Mouse (Mus musculus): ENCODE results near the gene Abca7. TPM values are rescaled to one million over a fixed set of nuclear protein-coding genes. Genes with fewer than 3 reads are reported as not detected.

The Abca7 gene
- total and polyA plus RNA-seq, 2 experiments from 2014 or later = 2.3 to 19.1 TPM

GRCm38 (mm10) chr10:80001945-80002344 lies 5.7 kb downstream of the Abca7 start:
- no peak overlapping the region for H3K4me3 ChIP-seq (ENCODE audit: low read length)
- H3K27me3 ChIP-seq (ENCODE audit: insufficient read depth, low read length) = 0 out of 2 replicates have a peak, but pooled peaks cover 5% of the 10 kb centered on the region
- TF ChIP-seq CTCF (IDR thresholded peaks at IDR 0.05; ENCODE audit: low read depth) = no peak
- DNase-seq (ENCODE audit: low spot score) (no peak), ATAC-seq (no peak)
- no peak overlapping the region for H3K4me2 ChIP-seq (ENCODE audit: low read depth, low read length)
- no peak overlapping the region for H3K27ac ChIP-seq
- no peak overlapping the region for H3K9ac ChIP-seq (replicated peaks; ENCODE audit: low read length)
- WGBS = 85% methylated on average over 9 of the region's 9 CpGs
- H3K9me3 ChIP-seq (ENCODE audit: low read length) = no peaks in the 10 kb centered on the region
- no peaks in the 10 kb centered on the region for H3K36me3 ChIP-seq (ENCODE audit: insufficient read depth, low read length)
- peaks cover 13% of the 10 kb centered on the region; the same call in 1 of the 2 replicates for H3K4me1 ChIP-seq (ENCODE audit: insufficient read depth, low read length)

DNA sequence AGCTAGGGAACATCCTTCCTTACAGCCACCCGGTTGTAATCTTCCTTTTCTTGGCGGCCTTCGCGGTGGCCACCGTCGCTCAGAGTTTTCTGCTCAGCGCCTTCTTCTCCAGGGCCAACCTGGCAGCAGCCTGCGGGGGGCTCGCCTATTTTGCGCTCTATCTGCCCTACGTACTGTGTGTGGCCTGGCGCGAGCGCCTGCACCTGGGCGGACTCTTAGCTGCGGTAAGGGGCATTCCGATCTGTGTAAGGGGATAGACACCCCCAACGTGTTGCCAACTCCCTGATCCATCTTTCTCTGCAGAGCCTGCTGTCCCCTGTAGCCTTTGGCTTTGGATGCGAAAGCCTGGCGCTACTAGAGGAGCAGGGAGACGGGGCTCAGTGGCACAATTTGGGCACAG lies 6.5 kb downstream of the Abca7 start:
- no peaks in the 10 kb centered on the region for H3K36me3 ChIP-seq (ENCODE audit: insufficient read depth, low read length)
- H3K4me1 ChIP-seq (ENCODE audit: insufficient read depth, low read length) = peaks cover 9% of the 10 kb centered on the region; the same call in 1 of the 2 replicates
- H3K4me2 ChIP-seq (ENCODE audit: low read depth, low read length) = no peak overlapping the region
- TF ChIP-seq CTCF (IDR thresholded peaks at IDR 0.05; ENCODE audit: low read depth) = no peak
- H3K9ac ChIP-seq (replicated peaks; ENCODE audit: low read length) = no peak overlapping the region
- H3K27me3 ChIP-seq (ENCODE audit: insufficient read depth, low read length) = 0 out of 2 replicates have a peak, but pooled peaks cover 5% of the 10 kb centered on the region
- DNase-seq (ENCODE audit: low spot score) (no peak), ATAC-seq (no peak)
- WGBS = 22% methylated on average over 21 of the region's 21 CpGs
- no peak overlapping the region for H3K27ac ChIP-seq
- no peak overlapping the region for H3K4me3 ChIP-seq (ENCODE audit: low read length)
- H3K9me3 ChIP-seq (ENCODE audit: low read length) = no peaks in the 10 kb centered on the region

GRCm38 (mm10) chr10:80003374-80004232 lies 7.3 kb downstream of the Abca7 start:
- Histone ChIP-seq H3K27me3 (ENCODE audit: insufficient read depth, low read length) (0 out of 2 replicates have a peak, but pooled peaks cover 5% of the 10 kb centered on the region), H3K4me1 (ENCODE audit: insufficient read depth, low read length) (0 out of 2 replicates have a peak, but pooled peaks cover 7% of the 10 kb centered on the region), H3K4me2 (ENCODE audit: low read depth, low read length) (no peak overlapping the region), H3K4me3 (ENCODE audit: low read length) (no peak overlapping the region), H3K36me3 (ENCODE audit: insufficient read depth, low read length) (no peaks in the 10 kb centered on the region), H3K9ac (replicated peaks; ENCODE audit: low read length) (no peak overlapping the region), H3K27ac (no peak overlapping the region), H3K9me3 (ENCODE audit: low read length) (no peaks in the 10 kb centered on the region)
- 64% methylated on average over 9 of the region's 9 CpGs for WGBS
- ATAC-seq (no peak), DNase-seq (ENCODE audit: low spot score) (no peak)
- TF ChIP-seq CTCF (IDR thresholded peaks at IDR 0.05; ENCODE audit: low read depth) = no peak

DNA sequence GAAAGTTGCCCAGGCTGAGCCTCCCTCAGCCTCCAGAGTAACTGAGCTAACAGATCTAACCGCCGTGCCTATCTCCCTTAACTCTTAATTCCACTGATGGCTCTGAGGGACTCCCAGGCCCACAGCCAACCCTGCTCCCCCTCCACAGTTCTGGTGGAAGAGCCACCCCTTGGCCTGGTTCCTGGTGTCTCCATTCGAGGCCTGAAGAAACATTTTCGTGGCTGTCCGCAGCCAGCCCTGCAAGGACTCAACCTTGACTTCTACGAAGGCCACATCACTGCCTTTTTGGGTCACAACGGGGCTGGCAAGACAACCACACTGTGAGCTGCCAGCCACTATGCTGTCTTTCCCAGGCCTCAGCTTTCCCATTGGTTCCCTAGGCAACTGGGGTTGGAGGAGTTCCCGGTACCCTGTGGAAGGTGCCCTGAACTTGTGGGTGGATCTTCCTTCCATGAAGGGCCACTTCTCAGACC lies 8.0 kb downstream of the Abca7 start:
- 69% methylated on average over 8 of the region's 8 CpGs for WGBS
- H3K27ac ChIP-seq = no peak overlapping the region
- H3K9ac ChIP-seq (replicated peaks; ENCODE audit: low read length) = no peak overlapping the region
- TF ChIP-seq CTCF (IDR thresholded peaks at IDR 0.05; ENCODE audit: low read depth) = no peak
- H3K4me1 ChIP-seq (ENCODE audit: insufficient read depth, low read length) = 0 out of 2 replicates have a peak, but pooled peaks cover 7% of the 10 kb centered on the region
- no peak for DNase-seq (ENCODE audit: low spot score)
- no peaks in the 10 kb centered on the region for H3K9me3 ChIP-seq (ENCODE audit: low read length)
- no peaks in the 10 kb centered on the region for H3K36me3 ChIP-seq (ENCODE audit: insufficient read depth, low read length)
- ATAC-seq = peak; percentile 36; the same call in 1 of the 2 replicates
- 0 out of 2 replicates have a peak, but pooled peaks cover 5% of the 10 kb centered on the region for H3K27me3 ChIP-seq (ENCODE audit: insufficient read depth, low read length)
- H3K4me3 ChIP-seq (ENCODE audit: low read length) = no peak overlapping the region
- H3K4me2 ChIP-seq (ENCODE audit: low read depth, low read length) = no peak overlapping the region

DNA sequence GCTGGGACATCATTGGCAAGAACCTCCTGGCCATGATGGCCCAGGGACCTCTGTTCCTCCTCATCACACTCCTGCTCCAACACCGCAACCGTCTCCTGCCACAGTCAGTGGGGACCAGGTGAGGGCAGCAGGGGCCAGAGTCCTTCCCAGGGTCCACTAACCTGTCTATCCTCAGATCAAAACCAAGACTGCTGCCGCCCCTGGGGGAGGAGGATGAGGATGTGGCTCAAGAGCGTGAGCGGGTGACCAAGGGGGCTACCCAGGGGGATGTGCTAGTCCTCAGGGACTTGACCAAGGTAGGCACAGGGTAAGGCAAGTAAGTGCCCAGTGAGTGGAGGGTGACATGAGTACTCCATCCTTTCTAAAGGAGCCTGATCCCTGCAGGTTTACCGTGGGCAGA lies 15.4 kb downstream of the Abca7 start:
- WGBS = 90% methylated on average over 6 of the region's 6 CpGs
- ATAC-seq = no peak
- no peak for DNase-seq (ENCODE audit: low spot score)
- H3K4me3 ChIP-seq (ENCODE audit: low read length) = no peak overlapping the region
- peaks cover 12% of the 10 kb centered on the region; the same call in 1 of the 2 replicates for H3K27me3 ChIP-seq (ENCODE audit: insufficient read depth, low read length)
- H3K4me2 ChIP-seq (ENCODE audit: low read depth, low read length) = no peak overlapping the region
- H3K9me3 ChIP-seq (ENCODE audit: low read length) = peaks cover 21% of the 10 kb centered on the region
- TF ChIP-seq CTCF (IDR thresholded peaks at IDR 0.05; ENCODE audit: low read depth) = no peak
- H3K36me3 ChIP-seq (ENCODE audit: insufficient read depth, low read length) = peaks cover 17% of the 10 kb centered on the region; the same call in 1 of the 2 replicates
- no peak overlapping the region for H3K27ac ChIP-seq
- no peaks in the 10 kb centered on the region for H3K4me1 ChIP-seq (ENCODE audit: insufficient read depth, low read length)
- H3K9ac ChIP-seq (replicated peaks; ENCODE audit: low read length) = no peak overlapping the region

DNA sequence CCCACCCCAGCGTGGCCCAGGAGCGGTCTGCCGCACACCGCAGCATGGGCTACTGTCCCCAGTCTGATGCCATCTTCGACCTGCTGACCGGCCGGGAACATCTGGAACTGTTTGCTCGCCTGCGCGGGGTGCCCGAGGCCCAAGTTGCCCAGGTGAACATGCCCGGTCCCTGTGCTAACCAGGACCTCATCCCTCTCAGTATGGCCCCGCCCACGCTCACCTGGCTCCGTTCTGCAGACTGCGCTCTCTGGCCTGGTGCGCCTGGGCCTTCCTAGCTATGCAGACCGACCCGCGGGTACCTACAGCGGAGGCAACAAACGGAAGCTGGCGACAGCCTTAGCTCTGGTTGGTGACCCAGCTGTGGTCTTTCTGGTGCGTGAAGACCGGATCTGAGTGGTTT lies 17.3 kb downstream of the Abca7 start:
- H3K4me1 ChIP-seq (ENCODE audit: insufficient read depth, low read length) = no peaks in the 10 kb centered on the region
- H3K27me3 ChIP-seq (ENCODE audit: insufficient read depth, low read length) = peaks cover 14% of the 10 kb centered on the region
- DNase-seq (ENCODE audit: low spot score) (no peak), ATAC-seq (no peak)
- peaks cover 21% of the 10 kb centered on the region for H3K9me3 ChIP-seq (ENCODE audit: low read length)
- H3K4me3 ChIP-seq (ENCODE audit: low read length) = no peak overlapping the region
- H3K9ac ChIP-seq (replicated peaks; ENCODE audit: low read length) = no peak overlapping the region
- H3K4me2 ChIP-seq (ENCODE audit: low read depth, low read length) = no peak overlapping the region
- no peak overlapping the region for H3K27ac ChIP-seq
- peaks cover 17% of the 10 kb centered on the region; the same call in 1 of the 2 replicates for H3K36me3 ChIP-seq (ENCODE audit: insufficient read depth, low read length)
- 37% methylated on average over 25 of the region's 25 CpGs for WGBS
- TF ChIP-seq CTCF (IDR thresholded peaks at IDR 0.05; ENCODE audit: low read depth) = no peak

All from hindbrain, postnatal 0 days (tissue).